Mouse (Mus musculus): ENCODE data around the gene Dock9. TPM values are rescaled to one million over a fixed set of nuclear protein-coding genes. Genes with fewer than 3 reads are reported as not detected.
"Not testable (repeated sequence)": the region's sequence is repeated elsewhere in the genome, so short reads cannot be mapped to it uniquely, and the experiment has no call there.

Gene Dock9
- polyA plus RNA-seq, 1 experiment: 41.9 TPM

DNA sequence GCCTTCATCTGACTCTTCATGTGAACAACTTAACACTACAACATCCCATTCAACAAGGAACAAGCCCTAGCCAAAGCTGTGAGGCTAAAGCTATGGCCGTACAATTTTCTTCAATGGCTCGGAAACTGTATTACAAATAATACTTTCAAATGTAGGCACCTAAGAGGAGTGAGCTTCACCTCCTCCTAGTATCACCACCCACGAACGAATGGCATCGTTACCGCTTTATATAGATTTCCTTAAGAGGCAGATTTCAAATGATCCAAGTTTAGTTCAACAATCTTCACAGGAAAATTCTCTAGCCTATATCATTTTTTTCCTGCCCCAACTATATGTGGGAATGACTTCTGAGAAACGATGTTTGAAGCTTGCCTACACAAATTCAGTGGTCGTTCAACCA, 165.7 kb downstream of the Dock9 start:
- Histone ChIP-seq H3K27ac (ENCODE audit: insufficient read depth, low read depth, low read length) (no peak overlapping the region), H3K36me3 (ENCODE audit: control insufficient read depth, insufficient read depth, low read length) (no peaks in the 10 kb centered on the region; the same call in 1 of the 2 replicates), H3K27me3 (replicated peaks; ENCODE audit: control insufficient read depth, insufficient read depth, low read length) (no peaks in the 10 kb centered on the region), H3K4me3 (ENCODE audit: insufficient read depth, low read depth, low read length) (no peak overlapping the region), H3K4me1 (ENCODE audit: control insufficient read depth, insufficient read depth, low read length) (no peaks in the 10 kb centered on the region)
- TF ChIP-seq CTCF (conservative IDR thresholded peaks at IDR 0.05; ENCODE audit: insufficient read depth, insufficient read length, low read depth, low read length) (no peak), POLR2A (IDR thresholded peaks at IDR 0.05; ENCODE audit: low read depth, low read length) (no peak)
- no peak for DNase-seq
- 98% methylated on average over 8 of the region's 8 CpGs for WGBS

DNA sequence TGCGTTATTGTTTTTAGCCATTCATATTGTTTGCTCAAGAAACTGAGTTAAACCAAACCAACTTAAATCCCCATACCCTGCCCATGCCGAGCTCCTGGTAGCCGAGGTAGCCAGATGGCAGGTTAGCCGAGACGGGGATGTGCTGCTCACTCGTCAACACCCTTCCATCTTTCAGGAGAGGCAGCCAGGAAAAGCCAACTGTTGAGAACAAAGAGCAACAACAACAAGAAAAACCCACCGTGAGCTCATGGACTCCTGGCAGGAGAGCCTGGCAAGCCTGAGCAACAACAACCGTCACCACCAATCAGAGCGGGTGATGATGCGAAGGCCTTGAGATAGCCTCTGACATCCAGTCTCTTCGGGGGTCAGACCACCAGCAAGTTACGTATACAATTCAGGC, 170.9 kb downstream of the Dock9 start:
- no peak for DNase-seq
- H3K4me1 ChIP-seq (ENCODE audit: control insufficient read depth, insufficient read depth, low read length): peaks cover 9% of the 10 kb centered on the region; the same call in 1 of the 2 replicates
- peaks cover 1% of the 10 kb centered on the region; the same call in 1 of the 2 replicates for H3K36me3 ChIP-seq (ENCODE audit: control insufficient read depth, insufficient read depth, low read length)
- H3K27ac ChIP-seq (ENCODE audit: insufficient read depth, low read depth, low read length): no peak overlapping the region
- WGBS: 92% methylated on average over 12 of the region's 12 CpGs
- no peak overlapping the region for H3K4me3 ChIP-seq (ENCODE audit: insufficient read depth, low read depth, low read length)
- no peaks in the 10 kb centered on the region for H3K27me3 ChIP-seq (replicated peaks; ENCODE audit: control insufficient read depth, insufficient read depth, low read length)
- TF ChIP-seq CTCF (conservative IDR thresholded peaks at IDR 0.05; ENCODE audit: insufficient read depth, insufficient read length, low read depth, low read length) (no peak), POLR2A (IDR thresholded peaks at IDR 0.05; ENCODE audit: low read depth, low read length) (no peak)

- DNase-seq: peak; percentile 81
- H3K27me3 ChIP-seq (replicated peaks; ENCODE audit: control insufficient read depth, insufficient read depth, low read length); H3K4me3 ChIP-seq (ENCODE audit: insufficient read depth, low read depth, low read length); H3K36me3 ChIP-seq (ENCODE audit: control insufficient read depth, insufficient read depth, low read length); H3K4me1 ChIP-seq (ENCODE audit: control insufficient read depth, insufficient read depth, low read length): not testable (repeated sequence)
- 32% methylated on average over 6 of the region's 6 CpGs for WGBS
- H3K27ac ChIP-seq (ENCODE audit: insufficient read depth, low read depth, low read length): peak overlapping the region; percentile 32; the same call in 1 of the 2 replicates
These were observed 173.6 kb downstream of the Dock9 start for GRCm38 (mm10) chr14:121623996-121624542.

DNA sequence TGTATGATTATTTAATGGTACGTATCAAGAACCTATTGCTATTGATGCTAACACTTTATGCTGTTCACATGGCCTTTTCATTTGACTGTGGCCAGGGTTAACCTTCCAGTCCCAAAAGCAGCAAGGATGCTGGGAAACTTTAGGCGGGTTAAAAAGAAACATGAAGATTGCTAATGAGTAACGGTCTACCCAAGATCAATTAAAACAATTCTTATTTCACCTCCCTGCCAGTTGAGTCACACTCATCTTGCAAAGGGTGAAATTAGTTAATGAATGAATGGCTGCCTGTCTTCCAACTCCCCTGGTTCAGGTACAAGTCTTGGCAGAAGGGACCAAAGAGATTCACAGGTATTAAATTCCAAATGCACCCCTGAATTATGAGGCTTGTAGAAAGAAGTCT, 175.8 kb downstream of the Dock9 start:
- 80% methylated on average over 3 of the region's 3 CpGs for WGBS
- no peak overlapping the region for H3K4me3 ChIP-seq (ENCODE audit: insufficient read depth, low read depth, low read length)
- H3K36me3 ChIP-seq (ENCODE audit: control insufficient read depth, insufficient read depth, low read length): peaks cover 1% of the 10 kb centered on the region; the same call in 1 of the 2 replicates
- H3K27ac ChIP-seq (ENCODE audit: insufficient read depth, low read depth, low read length): no peak overlapping the region
- H3K4me1 ChIP-seq (ENCODE audit: control insufficient read depth, insufficient read depth, low read length): peaks cover 9% of the 10 kb centered on the region; the same call in 1 of the 2 replicates
- peak; percentile 76 for DNase-seq
- TF ChIP-seq CTCF (conservative IDR thresholded peaks at IDR 0.05; ENCODE audit: insufficient read depth, insufficient read length, low read depth, low read length): no peak
- no peak for TF ChIP-seq POLR2A (IDR thresholded peaks at IDR 0.05; ENCODE audit: low read depth, low read length)
- H3K27me3 ChIP-seq (replicated peaks; ENCODE audit: control insufficient read depth, insufficient read depth, low read length): no peaks in the 10 kb centered on the region

DNA sequence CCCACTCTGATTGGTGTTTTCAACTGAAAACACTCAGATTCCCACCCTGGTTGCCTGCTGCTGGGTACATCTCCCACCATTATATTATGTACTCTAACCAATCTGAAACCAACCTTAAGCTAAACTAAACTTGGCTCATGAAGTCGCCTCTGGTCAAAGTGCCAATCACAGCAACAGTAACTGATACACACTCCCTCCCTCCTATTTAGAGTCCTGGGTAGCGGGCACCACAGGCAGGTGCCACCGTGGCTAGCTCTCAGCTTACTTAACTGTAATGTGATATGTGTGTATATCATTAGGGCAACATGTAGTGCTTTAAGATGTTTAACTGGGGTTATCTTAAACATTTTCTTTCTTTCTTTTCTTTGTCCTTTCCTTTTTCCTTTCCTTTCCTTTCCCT, 177.1 kb downstream of the Dock9 start:
- Histone ChIP-seq H3K4me3 (ENCODE audit: insufficient read depth, low read depth, low read length) (no peak overlapping the region), H3K36me3 (ENCODE audit: control insufficient read depth, insufficient read depth, low read length) (peaks cover 1% of the 10 kb centered on the region; the same call in 1 of the 2 replicates), H3K27ac (ENCODE audit: insufficient read depth, low read depth, low read length) (no peak overlapping the region), H3K27me3 (replicated peaks; ENCODE audit: control insufficient read depth, insufficient read depth, low read length) (no peaks in the 10 kb centered on the region), H3K4me1 (ENCODE audit: control insufficient read depth, insufficient read depth, low read length) (peaks cover 9% of the 10 kb centered on the region; the same call in 1 of the 2 replicates)
- TF ChIP-seq POLR2A (IDR thresholded peaks at IDR 0.05; ENCODE audit: low read depth, low read length) (no peak), CTCF (conservative IDR thresholded peaks at IDR 0.05; ENCODE audit: insufficient read depth, insufficient read length, low read depth, low read length) (no peak)
- DNase-seq: no peak
- 61% methylated on average over 3 of the region's 3 CpGs for WGBS

GRCm38 (mm10) chr14:121620157-121620556, 177.5 kb downstream of the Dock9 start:
- TF ChIP-seq CTCF (conservative IDR thresholded peaks at IDR 0.05; ENCODE audit: insufficient read depth, insufficient read length, low read depth, low read length) (no peak), POLR2A (IDR thresholded peaks at IDR 0.05; ENCODE audit: low read depth, low read length) (no peak)
- over 99% methylated on average over 7 of the region's 7 CpGs for WGBS
- DNase-seq: no peak
- peaks cover 1% of the 10 kb centered on the region; the same call in 1 of the 2 replicates for H3K36me3 ChIP-seq (ENCODE audit: control insufficient read depth, insufficient read depth, low read length)
- H3K27ac ChIP-seq (ENCODE audit: insufficient read depth, low read depth, low read length): no peak overlapping the region
- no peak overlapping the region for H3K4me3 ChIP-seq (ENCODE audit: insufficient read depth, low read depth, low read length)
- peaks cover 9% of the 10 kb centered on the region; the same call in 1 of the 2 replicates for H3K4me1 ChIP-seq (ENCODE audit: control insufficient read depth, insufficient read depth, low read length)
- H3K27me3 ChIP-seq (replicated peaks; ENCODE audit: control insufficient read depth, insufficient read depth, low read length): no peaks in the 10 kb centered on the region

- Histone ChIP-seq H3K27me3 (replicated peaks; ENCODE audit: control insufficient read depth, insufficient read depth, low read length) (no peaks in the 10 kb centered on the region), H3K27ac (ENCODE audit: insufficient read depth, low read depth, low read length) (no peak overlapping the region), H3K4me3 (ENCODE audit: insufficient read depth, low read depth, low read length) (no peak overlapping the region), H3K36me3 (ENCODE audit: control insufficient read depth, insufficient read depth, low read length) (peaks cover 1% of the 10 kb centered on the region; the same call in 1 of the 2 replicates), H3K4me1 (ENCODE audit: control insufficient read depth, insufficient read depth, low read length) (no peaks in the 10 kb centered on the region)
- TF ChIP-seq POLR2A (IDR thresholded peaks at IDR 0.05; ENCODE audit: low read depth, low read length) (no peak), CTCF (conservative IDR thresholded peaks at IDR 0.05; ENCODE audit: insufficient read depth, insufficient read length, low read depth, low read length) (no peak)
- DNase-seq: no peak
- 68% methylated on average over 4 of the region's 4 CpGs for WGBS
These were observed 179.8 kb downstream of the Dock9 start for GRCm38 (mm10) chr14:121617645-121618390.
